Mouse (Mus musculus): Measurements from ENCODE around the gene Krtap4-8. TPM values are rescaled to one million over a fixed set of nuclear protein-coding genes. Genes with fewer than 3 reads are reported as not detected.

Gene Krtap4-8
- total RNA-seq (2023): not detected

GRCm38 (mm10) chr11:99780604-99781003 lies at the start of gene Krtap4-8:
TSS of gene Krtap4-8 (minus strand) at chr11:99780704.

GRCm38 (mm10) chr11:99815566-99815965 lies 35.1 kb upstream of the Krtap4-8 start, which contains the start of gene Gm11564:
TSS of gene Gm11564 (minus strand) at chr11:99815666.

GRCm38 (mm10) chr11:99809792-99810191 lies 29.3 kb upstream of the Krtap4-8 start, which contains the start of gene Krtap4-13:
TSS of gene Krtap4-13 (minus strand) at chr11:99809892.

GRCm38 (mm10) chr11:99804346-99804745 lies 23.8 kb upstream of the Krtap4-8 start, which contains the start of gene Gm11554:
TSS of gene Gm11554 (minus strand) at chr11:99804446.

GRCm38 (mm10) chr11:99798832-99799231 lies 18.3 kb upstream of the Krtap4-8 start, which contains the start of gene Gm11569:
TSS of gene Gm11569 (minus strand) at chr11:99798932.

GRCm38 (mm10) chr11:99793367-99793766 lies 12.9 kb upstream of the Krtap4-8 start, which contains the start of gene Gm11596:
TSS of gene Gm11596 (minus strand) at chr11:99793467.

GRCm38 (mm10) chr11:99784900-99785299 lies 4.4 kb upstream of the Krtap4-8 start, which contains the start of gene Krtap4-9:
TSS of gene Krtap4-9 (plus strand) at chr11:99785200.

GRCm38 (mm10) chr11:99772813-99773212 lies 7.7 kb downstream of the Krtap4-8 start, which contains the start of gene Gm11595:
TSS of gene Gm11595 (minus strand) at chr11:99772913.

GRCm38 (mm10) chr11:99734190-99734589 lies 46.3 kb downstream of the Krtap4-8 start, which contains the start of gene Gm14180:
TSS of gene Gm14180 (minus strand) at chr11:99734290.

Other genes starting within 250 kb of the Krtap4-8 start
- gene Krt40, start 237.5 kb downstream of the Krtap4-8 start, total RNA-seq (2023): not detected
- not detected for gene Krtap3-3, start 229.8 kb downstream of the Krtap4-8 start, total RNA-seq (2023)
- not detected for gene Krtap3-2, start 223.9 kb downstream of the Krtap4-8 start, total RNA-seq (2023)
- gene Gm11939, start 221.2 kb downstream of the Krtap4-8 start, total RNA-seq (2023): not detected
- gene Krtap3-1, start 214.1 kb downstream of the Krtap4-8 start, total RNA-seq (2023): not detected
- gene Krtap1-5, start 199.7 kb downstream of the Krtap4-8 start, total RNA-seq (2023): not detected
- gene Krtap1-4, start 197.1 kb downstream of the Krtap4-8 start, total RNA-seq (2023): not detected
- gene Krtap1-3, start 189.4 kb downstream of the Krtap4-8 start, total RNA-seq (2023): not detected
- gene Krtap9-3, start 182.6 kb downstream of the Krtap4-8 start, total RNA-seq (2023): not detected
- gene Gm11938, start 177.4 kb downstream of the Krtap4-8 start, total RNA-seq (2023): not detected
- gene Gm11937, start 170.5 kb downstream of the Krtap4-8 start, total RNA-seq (2023): not detected
- not detected for gene Krtap2-4, start 165.9 kb downstream of the Krtap4-8 start, total RNA-seq (2023)
- gene Gm11562, start 160.3 kb downstream of the Krtap4-8 start, total RNA-seq (2023): not detected
- not detected for gene Krtap4-1, start 152.5 kb downstream of the Krtap4-8 start, total RNA-seq (2023)
- not detected for gene Krtap4-2, start 145.6 kb downstream of the Krtap4-8 start, total RNA-seq (2023)
- gene Krtap4-7, start 136.6 kb downstream of the Krtap4-8 start, total RNA-seq (2023): not detected
- not detected for gene Gm11555, start 130.5 kb downstream of the Krtap4-8 start, total RNA-seq (2023)
- gene Gm11563, start 121.7 kb downstream of the Krtap4-8 start, total RNA-seq (2023): not detected
- gene Krtap4-6, start 114.7 kb downstream of the Krtap4-8 start, total RNA-seq (2023): not detected
- not detected for gene Gm14190, start 90.0 kb downstream of the Krtap4-8 start, total RNA-seq (2023)
- not detected for gene Gm14180, start 46.4 kb downstream of the Krtap4-8 start, total RNA-seq (2023)
- not detected for gene Gm11595, start 7.8 kb downstream of the Krtap4-8 start, total RNA-seq (2023)
- not detected for gene Krtap4-9, start 4.5 kb upstream of the Krtap4-8 start, total RNA-seq (2023)
- not detected for gene Gm11596, start 12.8 kb upstream of the Krtap4-8 start, total RNA-seq (2023)
- gene Gm11569, start 18.2 kb upstream of the Krtap4-8 start, total RNA-seq (2023): not detected
- not detected for gene Gm11554, start 23.7 kb upstream of the Krtap4-8 start, total RNA-seq (2023)
- gene Krtap4-13, start 29.2 kb upstream of the Krtap4-8 start, total RNA-seq (2023): not detected
- not detected for gene Gm11564, start 35.0 kb upstream of the Krtap4-8 start, total RNA-seq (2023)
- gene 2300003K06Rik, start 57.4 kb upstream of the Krtap4-8 start, total RNA-seq (2023): not detected
- not detected for gene Krtap4-16, start 70.9 kb upstream of the Krtap4-8 start, total RNA-seq (2023)
- gene Gm11568, start 77.2 kb upstream of the Krtap4-8 start, total RNA-seq (2023): not detected
- gene Gm11559, start 83.8 kb upstream of the Krtap4-8 start, total RNA-seq (2023): not detected
- not detected for gene Krtap9-1, start 92.7 kb upstream of the Krtap4-8 start, total RNA-seq (2023)
- gene Gm11567, start 98.5 kb upstream of the Krtap4-8 start, total RNA-seq (2023): not detected
- not detected for gene Krtap31-1, start 127.2 kb upstream of the Krtap4-8 start, total RNA-seq (2023)
- gene Gm11565, start 134.0 kb upstream of the Krtap4-8 start, total RNA-seq (2023): not detected
- gene Krtap31-2, start 155.6 kb upstream of the Krtap4-8 start, total RNA-seq (2023): not detected
- not detected for gene Krtap9-5, start 167.8 kb upstream of the Krtap4-8 start, total RNA-seq (2023)
- not detected for gene Krtap29-1, start 198.3 kb upstream of the Krtap4-8 start, total RNA-seq (2023)
- gene Krtap16-1, start 205.9 kb upstream of the Krtap4-8 start, total RNA-seq (2023): not detected
- not detected for gene Krtap17-1, start 213.3 kb upstream of the Krtap4-8 start, total RNA-seq (2023)
- gene Krt33a, start 235.5 kb upstream of the Krtap4-8 start, total RNA-seq (2023): not detected
- gene Krt33b, start 249.2 kb upstream of the Krtap4-8 start, total RNA-seq (2023): not detected